Mouse (Mus musculus): ENCODE results near the gene Elovl1. TPM values are rescaled to one million over a fixed set of nuclear protein-coding genes. Genes with fewer than 3 reads are reported as not detected.

The Elovl1 gene
- total and polyA plus RNA-seq, 3 experiments: 45.9 to 110 (median 61.1) TPM

GRCm38 (mm10) chr4:118476773-118477530 lies 49.1 kb downstream of the Elovl1 start:
- TF ChIP-seq ZKSCAN1 (IDR thresholded peaks at IDR 0.05; ENCODE audit: borderline replicate concordance, low read depth, low read length) (no peak), MEF2A (IDR thresholded peaks at IDR 0.05; ENCODE audit: borderline replicate concordance, low read depth, low read length) (no peak), JUN (IDR thresholded peaks at IDR 0.05; ENCODE audit: insufficient read depth, low read depth, low read length) (no peak)
- no peak overlapping the region for H3K4me2 ChIP-seq (ENCODE audit: insufficient read depth, low read depth, poor library complexity, severe bottlenecking)
- dilution Hi-C loops (cut with MboI; ENCODE audit: extremely low pct_ligation_motif_present, extremely low pct_unique_long_range_greater_than_20kb, low sequenced_read_pairs): no loop called here
- no peak for DNase-seq (ENCODE audit: extremely low read depth)
- H3K27me3 ChIP-seq (replicated peaks): peaks cover 93% of the 10 kb centered on the region
- no peak overlapping the region for H3K27ac ChIP-seq (ENCODE audit: insufficient read depth, low read depth)
- H3K36me3 ChIP-seq (replicated peaks in 1 of 2; ENCODE audit: control insufficient read depth in 1 of 2, insufficient read depth in 1 of 2, low read length in 1 of 2): no peaks in the 10 kb centered on the region
- H3K4me3 ChIP-seq (replicated peaks in 1 of 3; ENCODE audit: low read depth in 2 of 3, low read length in 2 of 3, poor library complexity in 1 of 3): no peak overlapping the region
- H3K9me3 ChIP-seq (replicated peaks; ENCODE audit: low read length): peaks cover 9% of the 10 kb centered on the region
- no peak overlapping the region for H3K9ac ChIP-seq (ENCODE audit: insufficient read depth, low read depth)
- in situ Hi-C loops (cut with MboI; ENCODE audit: low pct_ligation_motif_present, low pct_unique_long_range_greater_than_20kb, low sequenced_read_pairs): no loop called here
- no peaks in the 10 kb centered on the region for H3K79me2 ChIP-seq (replicated peaks; ENCODE audit: control insufficient read depth, extremely low read depth, insufficient read depth, poor library complexity, severe bottlenecking)
- no peaks in the 10 kb centered on the region for H3K4me1 ChIP-seq (ENCODE audit: control insufficient read depth in 1 of 2, insufficient read depth in 2 of 2)

Other genes with a start within 250 kb of the Elovl1 start
- 38.4 and 58.8 TPM in 2 replicates for gene Kdm4a, start 248.1 kb upstream of the Elovl1 start, total RNA-seq (2012; rRNA removed)
- 36.9 TPM in 2 replicates for gene Kdm4a, start 248.1 kb upstream of the Elovl1 start, total RNA-seq (2014; rRNA removed)
- 43.2 and 43.6 TPM in 2 replicates for gene Kdm4a, start 248.1 kb upstream of the Elovl1 start, polyA plus RNA-seq (2012; ENCODE audit: insufficient read length, low read depth)
- 0.13 and 0.21 TPM in 2 replicates for gene Ptprf, start 136.7 kb upstream of the Elovl1 start, total RNA-seq (2012; rRNA removed)
- not detected in 2 replicates for gene Ptprf, start 136.7 kb upstream of the Elovl1 start, total RNA-seq (2014; rRNA removed)
- 0.11 and 0.14 TPM in 2 replicates for gene Ptprf, start 136.7 kb upstream of the Elovl1 start, polyA plus RNA-seq (2012; ENCODE audit: insufficient read length, low read depth)
- 7.4 TPM in 2 replicates for gene Szt2, start 18.8 kb upstream of the Elovl1 start, total RNA-seq (2012; rRNA removed)
- gene Szt2, start 18.8 kb upstream of the Elovl1 start, total RNA-seq (2014; rRNA removed): 2.9 and 3.2 TPM in 2 replicates
- gene Szt2, start 18.8 kb upstream of the Elovl1 start, polyA plus RNA-seq (2012; ENCODE audit: insufficient read length, low read depth): 15.1 and 18.9 TPM in 2 replicates
- gene Med8, start 18.8 kb upstream of the Elovl1 start, total RNA-seq (2012; rRNA removed): 109 and 121 TPM in 2 replicates
- 152 and 156 TPM in 2 replicates for gene Med8, start 18.8 kb upstream of the Elovl1 start, total RNA-seq (2014; rRNA removed)
- gene Med8, start 18.8 kb upstream of the Elovl1 start, polyA plus RNA-seq (2012; ENCODE audit: insufficient read length, low read depth): 102 and 113 TPM in 2 replicates
- 172 and 222 TPM in 2 replicates for gene Cdc20, start 9.3 kb downstream of the Elovl1 start, total RNA-seq (2012; rRNA removed)
- 213 and 224 TPM in 2 replicates for gene Cdc20, start 9.3 kb downstream of the Elovl1 start, total RNA-seq (2014; rRNA removed)
- gene Cdc20, start 9.3 kb downstream of the Elovl1 start, polyA plus RNA-seq (2012; ENCODE audit: insufficient read length, low read depth): 201 and 212 TPM in 2 replicates
- gene Mpl, start 29.4 kb downstream of the Elovl1 start, total RNA-seq (2012; rRNA removed): not detected in 2 replicates
- gene Mpl, start 29.4 kb downstream of the Elovl1 start, total RNA-seq (2014; rRNA removed): not detected in 2 replicates
- not detected in 2 replicates for gene Mpl, start 29.4 kb downstream of the Elovl1 start, polyA plus RNA-seq (2012; ENCODE audit: insufficient read length, low read depth)
- gene Tie1, start 62.0 kb downstream of the Elovl1 start, total RNA-seq (2012; rRNA removed): not detected in 2 replicates
- not detected in 2 replicates for gene Tie1, start 62.0 kb downstream of the Elovl1 start, total RNA-seq (2014; rRNA removed)
- not detected in 2 replicates for gene Tie1, start 62.0 kb downstream of the Elovl1 start, polyA plus RNA-seq (2012; ENCODE audit: insufficient read length, low read depth)
- not detected in 2 replicates for gene 2610528J11Rik, start 98.9 kb downstream of the Elovl1 start, total RNA-seq (2012; rRNA removed)
- gene 2610528J11Rik, start 98.9 kb downstream of the Elovl1 start, total RNA-seq (2014; rRNA removed): not detected in 2 replicates
- not detected in 2 replicates for gene 2610528J11Rik, start 98.9 kb downstream of the Elovl1 start, polyA plus RNA-seq (2012; ENCODE audit: insufficient read length, low read depth)
- gene Tmem125, start 116.0 kb downstream of the Elovl1 start, total RNA-seq (2012; rRNA removed): not detected in 2 replicates
- gene Tmem125, start 116.0 kb downstream of the Elovl1 start, total RNA-seq (2014; rRNA removed): not detected in 2 replicates
- not detected in 2 replicates for gene Tmem125, start 116.0 kb downstream of the Elovl1 start, polyA plus RNA-seq (2012; ENCODE audit: insufficient read length, low read depth)
- gene Cfap57, start 192.7 kb downstream of the Elovl1 start, total RNA-seq (2012; rRNA removed): not detected in 2 replicates
- gene Cfap57, start 192.7 kb downstream of the Elovl1 start, total RNA-seq (2014; rRNA removed): not detected in 2 replicates
- not detected in 2 replicates for gene Cfap57, start 192.7 kb downstream of the Elovl1 start, polyA plus RNA-seq (2012; ENCODE audit: insufficient read length, low read depth)
- 167 and 209 TPM in 2 replicates for gene Ebna1bp2, start 192.7 kb downstream of the Elovl1 start, total RNA-seq (2012; rRNA removed)
- 271 and 276 TPM in 2 replicates for gene Ebna1bp2, start 192.7 kb downstream of the Elovl1 start, total RNA-seq (2014; rRNA removed)
- gene Ebna1bp2, start 192.7 kb downstream of the Elovl1 start, polyA plus RNA-seq (2012; ENCODE audit: insufficient read length, low read depth): 257 and 309 TPM in 2 replicates
- not detected in 2 replicates for gene Olfr62, start 230.9 kb downstream of the Elovl1 start, total RNA-seq (2012; rRNA removed)
- gene Olfr62, start 230.9 kb downstream of the Elovl1 start, total RNA-seq (2014; rRNA removed): not detected in 2 replicates
- gene Olfr62, start 230.9 kb downstream of the Elovl1 start, polyA plus RNA-seq (2012; ENCODE audit: insufficient read length, low read depth): not detected in 2 replicates